Mouse (Mus musculus): ENCODE measurements around the gene Gm19965. TPM values are rescaled to one million over a fixed set of nuclear protein-coding genes. Genes with fewer than 3 reads are reported as not detected.

Gene Gm19965
- not detected in 2 replicates for polyA plus RNA-seq (2012; rRNA removed)
- polyA plus RNA-seq (2014; fragmentation: Nextera tagmentation; extraction: Ambion mirVana): not detected in 2 replicates

DNA sequence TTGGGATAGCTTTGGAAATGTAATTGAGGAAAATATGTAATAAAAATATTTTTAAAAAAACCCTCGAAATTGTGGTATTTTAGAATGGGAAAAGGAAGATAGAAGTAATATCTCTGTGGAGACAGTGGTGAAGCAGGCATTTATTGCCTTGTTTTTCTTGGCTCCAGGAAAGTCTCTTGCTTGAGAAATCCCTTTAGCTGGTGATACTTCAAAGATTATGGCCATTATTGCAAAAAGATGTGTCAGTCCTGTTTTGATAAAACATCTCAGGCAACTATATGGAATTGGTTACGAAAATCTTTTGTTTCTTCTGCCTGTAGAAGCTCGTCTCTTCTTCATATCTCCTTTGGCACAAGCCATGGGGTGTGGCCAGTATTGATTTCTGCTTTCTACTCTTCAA, at the start of gene Gm19965:
Gene Gm19965 (plus strand): TSS at position 301 of the 400 bp plus-strand sequence.
- 75% methylated on average over 3 of the region's 3 CpGs for WGBS
- H3K9me3 ChIP-seq (ENCODE audit: control insufficient read depth, low read length): no peaks in the 10 kb centered on the region
- H3K36me3 ChIP-seq (ENCODE audit: control insufficient read depth, insufficient read depth, low read length): no peaks in the 10 kb centered on the region
- H3K9ac ChIP-seq (ENCODE audit: low read depth, low read length, severe bottlenecking): no peak within 1 kb of the TSS
- H3K4me2 ChIP-seq (replicated peaks; ENCODE audit: low read depth, low read length, severe bottlenecking): no peak within 1 kb of the TSS
- H3K4me3 ChIP-seq (replicated peaks; ENCODE audit: low read length): no peak within 1 kb of the TSS
- no peaks in the 10 kb centered on the region for H3K4me1 ChIP-seq (ENCODE audit: control insufficient read depth, insufficient read depth, low read length)
- H3K27ac ChIP-seq (replicated peaks; ENCODE audit: low read depth, low read length): no peak within 1 kb of the TSS
- H3K27me3 ChIP-seq (ENCODE audit: control insufficient read depth, insufficient read depth, low read length): no peaks in the 10 kb centered on the region
- no peak for DNase-seq (ENCODE audit: low spot score)
- no peak for ATAC-seq (ENCODE audit: low FRiP score, low read depth)
- TF ChIP-seq POLR2A (IDR thresholded peaks at IDR 0.05; ENCODE audit: borderline replicate concordance, extremely low read depth, insufficient read depth, insufficient read length): no peak

DNA sequence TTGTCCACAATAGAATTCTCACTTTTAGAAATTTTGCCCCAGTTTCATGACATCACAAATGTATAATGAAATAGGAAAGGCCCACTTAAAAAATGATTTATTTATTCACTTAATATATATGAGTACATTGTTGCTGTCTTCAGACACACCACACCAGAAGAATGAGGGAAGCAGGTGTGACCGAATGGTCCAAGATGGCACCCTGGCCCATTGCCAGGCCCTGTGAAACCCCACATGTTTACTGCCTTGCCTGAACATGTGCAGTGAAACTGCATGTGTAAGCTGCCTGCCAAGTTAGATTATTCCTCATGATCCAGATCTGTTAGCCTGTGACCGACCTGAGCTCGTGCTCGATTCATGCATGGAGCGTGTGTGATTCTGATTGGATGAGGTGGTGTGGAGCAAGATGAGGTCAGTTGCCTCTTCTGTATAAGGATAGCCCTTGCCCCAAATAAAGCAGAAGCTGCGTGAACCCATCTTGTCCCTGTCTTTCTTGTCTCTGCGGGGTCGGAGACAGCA, 20.3 kb upstream of the Gm19965 start:
- DNase-seq (ENCODE audit: low spot score) (no peak), ATAC-seq (ENCODE audit: low FRiP score, low read depth) (no peak)
- no peak for TF ChIP-seq POLR2A (IDR thresholded peaks at IDR 0.05; ENCODE audit: borderline replicate concordance, extremely low read depth, insufficient read depth, insufficient read length)
- 88% methylated on average over 8 of the region's 8 CpGs for WGBS
- H3K27ac ChIP-seq (replicated peaks; ENCODE audit: low read depth, low read length): no peak overlapping the region
- H3K4me1 ChIP-seq (ENCODE audit: control insufficient read depth, insufficient read depth, low read length): no peaks in the 10 kb centered on the region
- no peak overlapping the region for H3K9ac ChIP-seq (ENCODE audit: low read depth, low read length, severe bottlenecking)
- no peaks in the 10 kb centered on the region for H3K36me3 ChIP-seq (ENCODE audit: control insufficient read depth, insufficient read depth, low read length)
- H3K4me2 ChIP-seq (replicated peaks; ENCODE audit: low read depth, low read length, severe bottlenecking): no peak overlapping the region
- no peaks in the 10 kb centered on the region for H3K9me3 ChIP-seq (ENCODE audit: control insufficient read depth, low read length)
- no peak overlapping the region for H3K4me3 ChIP-seq (replicated peaks; ENCODE audit: low read length)
- no peaks in the 10 kb centered on the region for H3K27me3 ChIP-seq (ENCODE audit: control insufficient read depth, insufficient read depth, low read length)
